Mouse (Mus musculus): ENCODE data around the gene Iqgap1. TPM values are rescaled to one million over a fixed set of nuclear protein-coding genes. Genes with fewer than 3 reads are reported as not detected.
A peak's percentile ranks its signal among the peaks of the same experiment; 100 is the strongest.

Iqgap1 gene
- total and polyA plus RNA-seq, 2 experiments from 2014 or later = 23.6 to 39.8 TPM

- no peak for TF ChIP-seq EP300 (IDR thresholded peaks at IDR 0.05; ENCODE audit: low read depth)
- TF ChIP-seq CTCF (IDR thresholded peaks at IDR 0.05; ENCODE audit: low read depth) = no peak
- Histone ChIP-seq H3K27ac (ENCODE audit: low read depth) (peak overlapping the region; percentile 90), H3K4me1 (ENCODE audit: control insufficient read depth, insufficient read depth) (peaks cover 32% of the 10 kb centered on the region), H3K9me3 (replicated peaks; ENCODE audit: control insufficient read depth, low read length) (no peaks in the 10 kb centered on the region), H3K9ac (replicated peaks; ENCODE audit: low read depth, low read length) (no peak overlapping the region), H3K36me3 (replicated peaks; ENCODE audit: control insufficient read depth, insufficient read depth, low read length) (peaks cover 64% of the 10 kb centered on the region), H3K4me2 (ENCODE audit: low read depth, low read length) (peak overlapping the region; percentile 30; the same call in 1 of the 2 replicates), H3K27me3 (ENCODE audit: control insufficient read depth, insufficient read depth, low read length) (no peaks in the 10 kb centered on the region), H3K4me3 (ENCODE audit: low read depth, low read length) (no peak overlapping the region)
- ATAC-seq (ENCODE audit: insufficient read depth, low read depth) = no peak
- DNase-seq (ENCODE audit: low spot score) = no peak
- WGBS = 83% methylated on average over 7 of the region's 7 CpGs
Observed at GRCm38 (mm10) chr7:80865521-80865920, 39.7 kb upstream of the Iqgap1 start.

GRCm38 (mm10) chr7:80864831-80865230 is 39.1 kb upstream of the Iqgap1 start:
- no peaks in the 10 kb centered on the region for H3K9me3 ChIP-seq (replicated peaks; ENCODE audit: control insufficient read depth, low read length)
- peaks cover 32% of the 10 kb centered on the region for H3K4me1 ChIP-seq (ENCODE audit: control insufficient read depth, insufficient read depth)
- H3K27me3 ChIP-seq (ENCODE audit: control insufficient read depth, insufficient read depth, low read length) = no peaks in the 10 kb centered on the region
- 36% methylated on average over 8 of the region's 8 CpGs for WGBS
- H3K27ac ChIP-seq (ENCODE audit: low read depth) = peak overlapping the region; percentile 90
- peak; percentile 12; the same call in 1 of the 2 replicates for ATAC-seq (ENCODE audit: insufficient read depth, low read depth)
- H3K9ac ChIP-seq (replicated peaks; ENCODE audit: low read depth, low read length) = 0 out of 2 replicates have a peak overlapping the region, but pooled peaks have one; percentile 39
- H3K4me3 ChIP-seq (ENCODE audit: low read depth, low read length) = no peak overlapping the region
- H3K4me2 ChIP-seq (ENCODE audit: low read depth, low read length) = peak overlapping the region; percentile 30; the same call in 1 of the 2 replicates
- peak; percentile 72 for DNase-seq (ENCODE audit: low spot score)
- TF ChIP-seq EP300 (IDR thresholded peaks at IDR 0.05; ENCODE audit: low read depth) (no peak), CTCF (IDR thresholded peaks at IDR 0.05; ENCODE audit: low read depth) (no peak)
- peaks cover 58% of the 10 kb centered on the region for H3K36me3 ChIP-seq (replicated peaks; ENCODE audit: control insufficient read depth, insufficient read depth, low read length)

- ATAC-seq (ENCODE audit: insufficient read depth, low read depth) (no peak), DNase-seq (ENCODE audit: low spot score) (no peak)
- peak overlapping the region; percentile 30; the same call in 1 of the 2 replicates for H3K4me2 ChIP-seq (ENCODE audit: low read depth, low read length)
- no peaks in the 10 kb centered on the region for H3K27me3 ChIP-seq (ENCODE audit: control insufficient read depth, insufficient read depth, low read length)
- H3K4me1 ChIP-seq (ENCODE audit: control insufficient read depth, insufficient read depth) = peaks cover 32% of the 10 kb centered on the region
- H3K9me3 ChIP-seq (replicated peaks; ENCODE audit: control insufficient read depth, low read length) = no peaks in the 10 kb centered on the region
- H3K36me3 ChIP-seq (replicated peaks; ENCODE audit: control insufficient read depth, insufficient read depth, low read length) = peaks cover 51% of the 10 kb centered on the region
- no peak overlapping the region for H3K4me3 ChIP-seq (ENCODE audit: low read depth, low read length)
- peak overlapping the region; percentile 90 for H3K27ac ChIP-seq (ENCODE audit: low read depth)
- no peak for TF ChIP-seq EP300 (IDR thresholded peaks at IDR 0.05; ENCODE audit: low read depth)
- no peak overlapping the region for H3K9ac ChIP-seq (replicated peaks; ENCODE audit: low read depth, low read length)
- WGBS = 50% methylated on average over 1 of the region's 1 CpGs
Observed at GRCm38 (mm10) chr7:80864151-80864550, 38.4 kb upstream of the Iqgap1 start.

GRCm38 (mm10) chr7:80863520-80863919 is 37.7 kb upstream of the Iqgap1 start:
- Histone ChIP-seq H3K27ac (ENCODE audit: low read depth) (peak overlapping the region; percentile 90), H3K9me3 (replicated peaks; ENCODE audit: control insufficient read depth, low read length) (no peaks in the 10 kb centered on the region), H3K4me2 (ENCODE audit: low read depth, low read length) (no peak overlapping the region; the same call in 1 of the 2 replicates), H3K4me1 (ENCODE audit: control insufficient read depth, insufficient read depth) (peaks cover 32% of the 10 kb centered on the region), H3K4me3 (ENCODE audit: low read depth, low read length) (no peak overlapping the region), H3K36me3 (replicated peaks; ENCODE audit: control insufficient read depth, insufficient read depth, low read length) (peaks cover 44% of the 10 kb centered on the region), H3K9ac (replicated peaks; ENCODE audit: low read depth, low read length) (no peak overlapping the region), H3K27me3 (ENCODE audit: control insufficient read depth, insufficient read depth, low read length) (no peaks in the 10 kb centered on the region)
- WGBS = 70% methylated on average over 5 of the region's 5 CpGs
- TF ChIP-seq EP300 (IDR thresholded peaks at IDR 0.05; ENCODE audit: low read depth) (no peak), CTCF (IDR thresholded peaks at IDR 0.05; ENCODE audit: low read depth) (no peak)
- DNase-seq (ENCODE audit: low spot score) (no peak), ATAC-seq (ENCODE audit: insufficient read depth, low read depth) (no peak)

- Histone ChIP-seq H3K4me2 (ENCODE audit: low read depth, low read length) (no peak overlapping the region), H3K4me1 (ENCODE audit: control insufficient read depth, insufficient read depth) (peaks cover 32% of the 10 kb centered on the region), H3K36me3 (replicated peaks; ENCODE audit: control insufficient read depth, insufficient read depth, low read length) (peaks cover 34% of the 10 kb centered on the region), H3K9me3 (replicated peaks; ENCODE audit: control insufficient read depth, low read length) (no peaks in the 10 kb centered on the region), H3K9ac (replicated peaks; ENCODE audit: low read depth, low read length) (no peak overlapping the region), H3K27ac (ENCODE audit: low read depth) (no peak overlapping the region), H3K27me3 (ENCODE audit: control insufficient read depth, insufficient read depth, low read length) (no peaks in the 10 kb centered on the region), H3K4me3 (ENCODE audit: low read depth, low read length) (no peak overlapping the region)
- 86% methylated on average over 2 of the region's 2 CpGs for WGBS
- TF ChIP-seq EP300 (IDR thresholded peaks at IDR 0.05; ENCODE audit: low read depth) = no peak
- no peak for TF ChIP-seq CTCF (IDR thresholded peaks at IDR 0.05; ENCODE audit: low read depth)
- ATAC-seq (ENCODE audit: insufficient read depth, low read depth) = no peak
- DNase-seq (ENCODE audit: low spot score) = no peak
Observed at GRCm38 (mm10) chr7:80862475-80862874, 36.7 kb upstream of the Iqgap1 start.

- Histone ChIP-seq H3K27me3 (ENCODE audit: control insufficient read depth, insufficient read depth, low read length) (no peaks in the 10 kb centered on the region), H3K9me3 (replicated peaks; ENCODE audit: control insufficient read depth, low read length) (no peaks in the 10 kb centered on the region), H3K4me1 (ENCODE audit: control insufficient read depth, insufficient read depth) (peaks cover 29% of the 10 kb centered on the region), H3K4me2 (ENCODE audit: low read depth, low read length) (peak within 1 kb of the TSS; percentile 76), H3K27ac (ENCODE audit: low read depth) (peak within 1 kb of the TSS; percentile 93), H3K36me3 (replicated peaks; ENCODE audit: control insufficient read depth, insufficient read depth, low read length) (peaks cover 25% of the 10 kb centered on the region), H3K9ac (replicated peaks; ENCODE audit: low read depth, low read length) (peak within 1 kb of the TSS; percentile 88), H3K4me3 (ENCODE audit: low read depth, low read length) (peak within 1 kb of the TSS; percentile 89)
- WGBS = under 1% methylated on average over 40 of the region's 40 CpGs
- peak; percentile 33; the same call in 1 of the 2 replicates for TF ChIP-seq EP300 (IDR thresholded peaks at IDR 0.05; ENCODE audit: low read depth)
- no peak for TF ChIP-seq CTCF (IDR thresholded peaks at IDR 0.05; ENCODE audit: low read depth)
- ATAC-seq (ENCODE audit: insufficient read depth, low read depth) (peak; percentile 97), DNase-seq (ENCODE audit: low spot score) (peak; percentile 97)
Observed at GRCm38 (mm10) chr7:80860729-80861274, 35.0 kb upstream of the Iqgap1 start, which contains the start of gene Zscan2. TSS of gene Zscan2 (plus strand) at chr7:80860920.

Measured in heart, postnatal 0 days (tissue).